Mouse (Mus musculus): ENCODE results near the gene Gal.

The Gal gene

GRCm38 (mm10) chr19:3422488-3422887 lies 8.1 kb upstream of the Gal start:
- DNase-seq (ENCODE audit: low spot score in 2 of 2), result no peak

GRCm38 (mm10) chr19:3419251-3419650 lies 4.9 kb upstream of the Gal start:
- no peak for DNase-seq (ENCODE audit: low spot score in 2 of 2)

- no peak for DNase-seq (ENCODE audit: low spot score in 2 of 2)
These were observed 8.6 kb downstream of the Gal start for GRCm38 (mm10) chr19:3405531-3406281.

- no peak for DNase-seq (ENCODE audit: low spot score in 2 of 2)
These were observed 10.3 kb downstream of the Gal start for GRCm38 (mm10) chr19:3404030-3404429.

- no peak for DNase-seq (ENCODE audit: low spot score in 2 of 2)
These were observed 12.0 kb downstream of the Gal start for GRCm38 (mm10) chr19:3402390-3402789.

- DNase-seq (ENCODE audit: low spot score in 2 of 2), result no peak
These were observed 12.4 kb downstream of the Gal start for GRCm38 (mm10) chr19:3401943-3402342.

- DNase-seq (ENCODE audit: low spot score in 2 of 2), result no peak
These were observed 12.8 kb downstream of the Gal start for GRCm38 (mm10) chr19:3401504-3401903.

- no peak for DNase-seq (ENCODE audit: low spot score in 2 of 2)
These were observed 14.3 kb downstream of the Gal start for GRCm38 (mm10) chr19:3400057-3400456.

GRCm38 (mm10) chr19:3394216-3394615 lies 20.1 kb downstream of the Gal start:
- no peak for DNase-seq (ENCODE audit: low spot score in 2 of 2)

- DNase-seq (ENCODE audit: low spot score in 2 of 2), result no peak
These were observed 22.0 kb downstream of the Gal start for GRCm38 (mm10) chr19:3392384-3392783.

- DNase-seq (ENCODE audit: low spot score in 2 of 2), result peak; percentile 89 to 93
These were observed 25.3 kb downstream of the Gal start for GRCm38 (mm10) chr19:3389089-3389488.

- peak; percentile 78 to 80 for DNase-seq (ENCODE audit: low spot score in 2 of 2)
These were observed 25.7 kb downstream of the Gal start, which contains the start of gene Tesmin for GRCm38 (mm10) chr19:3388629-3389057. Gene Tesmin, plus strand, starts transcription at chr19:3388857.

GRCm38 (mm10) chr19:3388061-3388460 lies 26.3 kb downstream of the Gal start:
- no peak for DNase-seq (ENCODE audit: low spot score in 2 of 2)

GRCm38 (mm10) chr19:3378614-3379013 lies 35.7 kb downstream of the Gal start:
- DNase-seq (ENCODE audit: low spot score in 2 of 2), result no peak

GRCm38 (mm10) chr19:3376966-3377715 lies 37.2 kb downstream of the Gal start:
- DNase-seq (ENCODE audit: low spot score in 2 of 2), result no peak

- no peak for DNase-seq (ENCODE audit: low spot score in 2 of 2)
These were observed 38.3 kb downstream of the Gal start for GRCm38 (mm10) chr19:3375945-3376495.

- DNase-seq (ENCODE audit: low spot score in 2 of 2), result no peak
These were observed 40.3 kb downstream of the Gal start for GRCm38 (mm10) chr19:3374028-3374427.

GRCm38 (mm10) chr19:3373380-3373779 lies 41.0 kb downstream of the Gal start:
- no peak for DNase-seq (ENCODE audit: low spot score in 2 of 2)

GRCm38 (mm10) chr19:3368276-3368675 lies 46.1 kb downstream of the Gal start:
- no peak for DNase-seq (ENCODE audit: low spot score in 2 of 2)

GRCm38 (mm10) chr19:3365089-3365488 lies 49.3 kb downstream of the Gal start:
- no peak for DNase-seq (ENCODE audit: low spot score in 2 of 2)

- DNase-seq (ENCODE audit: low spot score in 2 of 2), result no peak
These were observed 50.8 kb downstream of the Gal start for GRCm38 (mm10) chr19:3363510-3363909.

Measured in thymus, postnatal 10 days (tissue).